Mouse (Mus musculus) right cerebral cortex, postnatal 10 days (tissue): ENCODE results near the gene Ei24.

Source experiments
- DNase-seq, 2 experiments: peaks; one replicate each; pipeline ENCODE4 v3.0.0; 2021; ENCODE audit warnings: low spot score in 2 of 2

The Ei24 gene

GRCm38 (mm10) chr9:36796781-36797555, at the start of gene Ei24:
Gene Ei24 (minus strand): TSS chr9:36797393.
- DNase-seq = peak; percentile 92

GRCm38 (mm10) chr9:36846346-36846745, 49.2 kb upstream of the Ei24 start:
- DNase-seq = no peak

GRCm38 (mm10) chr9:36833914-36834313, 36.7 kb upstream of the Ei24 start:
- no peak for DNase-seq

GRCm38 (mm10) chr9:36833043-36833881, 36.1 kb upstream of the Ei24 start:
- DNase-seq = peak; percentile 56 to 68

GRCm38 (mm10) chr9:36832529-36832928, 35.3 kb upstream of the Ei24 start:
- peak; percentile 95 for DNase-seq

GRCm38 (mm10) chr9:36831401-36831800, 34.2 kb upstream of the Ei24 start:
- no peak for DNase-seq

- no peak for DNase-seq
Observed at GRCm38 (mm10) chr9:36826612-36827363, 29.6 kb upstream of the Ei24 start.

- DNase-seq = no peak
Observed at GRCm38 (mm10) chr9:36822024-36822423, 24.8 kb upstream of the Ei24 start.

- DNase-seq = peak; percentile 96 to 98
Observed at GRCm38 (mm10) chr9:36821644-36822000, 24.4 kb upstream of the Ei24 start, which contains the start of gene Fez1. Gene Fez1 (plus strand): TSS chr9:36821864.

GRCm38 (mm10) chr9:36820969-36821643, 23.9 kb upstream of the Ei24 start:
- DNase-seq = no peak

- DNase-seq = no peak
Observed at GRCm38 (mm10) chr9:36818905-36819304, 21.7 kb upstream of the Ei24 start.

GRCm38 (mm10) chr9:36814486-36814885, 17.3 kb upstream of the Ei24 start:
- no peak for DNase-seq

GRCm38 (mm10) chr9:36808126-36808785, 11.1 kb upstream of the Ei24 start:
- no peak for DNase-seq

- no peak for DNase-seq
Observed at GRCm38 (mm10) chr9:36805256-36805975, 8.2 kb upstream of the Ei24 start.

GRCm38 (mm10) chr9:36803926-36804325, 6.7 kb upstream of the Ei24 start:
- no peak for DNase-seq

GRCm38 (mm10) chr9:36803386-36803785, 6.2 kb upstream of the Ei24 start:
- no peak for DNase-seq

GRCm38 (mm10) chr9:36802951-36803350, 5.8 kb upstream of the Ei24 start:
- DNase-seq = no peak

GRCm38 (mm10) chr9:36801961-36802360, 4.8 kb upstream of the Ei24 start:
- no peak for DNase-seq

GRCm38 (mm10) chr9:36796224-36796623, 969 bp downstream of the Ei24 start:
- no peak for DNase-seq

- no peak for DNase-seq
Observed at GRCm38 (mm10) chr9:36795556-36795955, 1.6 kb downstream of the Ei24 start.
